Mouse (Mus musculus): ENCODE results near the gene Gm340. TPM values are rescaled to one million over a fixed set of nuclear protein-coding genes. Genes with fewer than 3 reads are reported as not detected.

The Gm340 gene
- total and polyA plus RNA-seq, 3 experiments, result 3.3 to 5.3 (median 4.5) TPM

GRCm38 (mm10) chr19:41613325-41614087, 31.3 kb downstream of the Gm340 start:
- no peak for DNase-seq (ENCODE audit: extremely low read depth)
- dilution Hi-C loops (cut with MboI; ENCODE audit: extremely low pct_ligation_motif_present, extremely low pct_unique_long_range_greater_than_20kb, low sequenced_read_pairs) (no loop called here), in situ Hi-C loops (cut with MboI; ENCODE audit: low pct_ligation_motif_present, low pct_unique_long_range_greater_than_20kb, low sequenced_read_pairs) (no loop called here)
- peaks cover 9% of the 10 kb centered on the region for H3K9me3 ChIP-seq (replicated peaks; ENCODE audit: low read length)
- H3K4me1 ChIP-seq (ENCODE audit: control insufficient read depth in 1 of 2, insufficient read depth in 2 of 2), result peaks cover 22 to 59% of the 10 kb centered on the region in 2 experiments
- no peaks in the 10 kb centered on the region for H3K27me3 ChIP-seq (replicated peaks)
- H3K9ac ChIP-seq (ENCODE audit: insufficient read depth, low read depth), result no peak overlapping the region
- no peaks in the 10 kb centered on the region for H3K79me2 ChIP-seq (replicated peaks; ENCODE audit: control insufficient read depth, extremely low read depth, insufficient read depth, poor library complexity, severe bottlenecking)
- H3K4me2 ChIP-seq (ENCODE audit: insufficient read depth, low read depth, poor library complexity, severe bottlenecking), result no peak overlapping the region
- no peak overlapping the region for H3K4me3 ChIP-seq (replicated peaks in 1 of 3; ENCODE audit: low read depth in 2 of 3, low read length in 2 of 3, poor library complexity in 1 of 3)
- H3K27ac ChIP-seq (ENCODE audit: insufficient read depth, low read depth), result no peak overlapping the region
- no peaks in the 10 kb centered on the region for H3K36me3 ChIP-seq (replicated peaks in 1 of 2; ENCODE audit: control insufficient read depth in 1 of 2, insufficient read depth in 1 of 2, low read length in 1 of 2)
- no peak for TF ChIP-seq ZMIZ1 (IDR thresholded peaks at IDR 0.05; ENCODE audit: low read depth, low read length)
- TF ChIP-seq UBTF (IDR thresholded peaks at IDR 0.05; ENCODE audit: low read depth, low read length), result no peak
- no peak for TF ChIP-seq SIN3A (IDR thresholded peaks at IDR 0.05; ENCODE audit: low read length)
- TF ChIP-seq RAD21 (IDR thresholded peaks at IDR 0.05; ENCODE audit: low read depth, low read length), result no peak
- TF ChIP-seq IRF4 (IDR thresholded peaks at IDR 0.05; ENCODE audit: low read depth, low read length), result no peak
- TF ChIP-seq POLR2A (IDR thresholded peaks at IDR 0.05; ENCODE audit: low read depth, low read length), result no peak
- TF ChIP-seq HCFC1 (IDR thresholded peaks at IDR 0.05; ENCODE audit: low read depth, low read length), result no peak

DNA sequence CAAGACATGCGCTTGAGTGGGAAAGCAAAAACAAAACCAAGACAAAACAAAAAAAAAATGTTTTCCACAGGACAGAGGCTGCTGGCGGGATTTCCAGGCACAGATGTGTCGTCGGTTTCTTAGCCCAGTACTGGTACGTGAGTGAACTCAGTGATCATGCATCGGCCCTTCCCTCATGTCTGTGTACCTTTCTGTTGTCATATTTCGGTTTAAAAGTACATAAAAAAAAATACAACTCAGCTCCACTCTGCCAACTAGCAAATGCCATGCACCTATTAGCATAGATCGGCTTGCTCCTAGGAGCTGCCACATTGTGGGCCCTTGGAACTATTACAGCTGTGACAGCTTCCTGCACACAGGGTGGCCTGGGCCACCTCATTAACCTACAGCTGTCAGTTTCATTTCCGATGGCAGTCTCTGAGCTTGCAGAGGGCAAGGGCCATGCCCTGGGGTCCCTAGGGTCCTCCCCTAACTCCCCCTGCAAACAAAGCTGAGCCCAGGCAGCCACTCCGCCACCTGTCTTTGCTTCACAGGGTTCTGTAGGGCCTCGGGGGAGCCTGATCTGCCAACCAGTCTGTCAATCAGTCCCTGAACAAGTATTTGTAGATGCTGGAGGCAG, 33.5 kb downstream of the Gm340 start:
- DNase-seq (ENCODE audit: extremely low read depth), result peak; percentile 94
- peak overlapping the region; percentile 48; the same call in 1 of the 2 replicates for H3K27ac ChIP-seq (ENCODE audit: insufficient read depth, low read depth)
- H3K27me3 ChIP-seq (replicated peaks), result peaks cover 4% of the 10 kb centered on the region
- dilution Hi-C loops (cut with MboI; ENCODE audit: extremely low pct_ligation_motif_present, extremely low pct_unique_long_range_greater_than_20kb, low sequenced_read_pairs) (no loop called here), in situ Hi-C loops (cut with MboI; ENCODE audit: low pct_ligation_motif_present, low pct_unique_long_range_greater_than_20kb, low sequenced_read_pairs) (no loop called here)
- H3K4me3 ChIP-seq (replicated peaks in 1 of 3; ENCODE audit: low read depth in 2 of 3, low read length in 2 of 3, poor library complexity in 1 of 3), result peak overlapping the region in 2 of 3 experiments; percentile 3 to 24
- peaks cover 24 to 69% of the 10 kb centered on the region in 2 experiments for H3K4me1 ChIP-seq (ENCODE audit: control insufficient read depth in 1 of 2, insufficient read depth in 2 of 2)
- H3K79me2 ChIP-seq (replicated peaks; ENCODE audit: control insufficient read depth, extremely low read depth, insufficient read depth, poor library complexity, severe bottlenecking), result no peaks in the 10 kb centered on the region
- no peaks in the 10 kb centered on the region for H3K36me3 ChIP-seq (replicated peaks in 1 of 2; ENCODE audit: control insufficient read depth in 1 of 2, insufficient read depth in 1 of 2, low read length in 1 of 2)
- peak overlapping the region; percentile 80 for H3K4me2 ChIP-seq (ENCODE audit: insufficient read depth, low read depth, poor library complexity, severe bottlenecking)
- H3K9me3 ChIP-seq (replicated peaks; ENCODE audit: low read length), result peaks cover 5% of the 10 kb centered on the region
- H3K9ac ChIP-seq (ENCODE audit: insufficient read depth, low read depth), result 0 out of 2 replicates have a peak overlapping the region, but pooled peaks have one; percentile 11
- TF ChIP-seq ZNF384 (IDR thresholded peaks at IDR 0.05; ENCODE audit: low read depth, low read length) (peak; percentile 84), BHLHE40 (IDR thresholded peaks at IDR 0.05; ENCODE audit: low read depth, low read length) (no peak; the same call in 1 of the 2 replicates), MAFK (IDR thresholded peaks at IDR 0.05; ENCODE audit: insufficient replicate concordance, low read length) (0 out of 2 replicates have a peak, but pooled peaks have one; percentile 52), POLR2A (IDR thresholded peaks at IDR 0.05; ENCODE audit: low read depth, low read length) (no peak), ETS1 (conservative IDR thresholded peaks at IDR 0.05; ENCODE audit: low read depth, low read length) (peak; percentile 95), MYC (IDR thresholded peaks at IDR 0.05; ENCODE audit: low read depth, low read length) (peak; percentile 85), MXI1 (IDR thresholded peaks at IDR 0.05; ENCODE audit: low read depth, low read length) (peak; percentile 74; the same call in 1 of the 2 replicates), NRF1 (IDR thresholded peaks at IDR 0.05; ENCODE audit: low read depth, low read length) (no peak), RAD21 (IDR thresholded peaks at IDR 0.05; ENCODE audit: low read depth, low read length) (no peak; the same call in 1 of the 2 replicates), KAT2A (IDR thresholded peaks at IDR 0.05; ENCODE audit: insufficient replicate concordance, low read length) (peak; percentile 58; the same call in 1 of the 2 replicates), ZMIZ1 (IDR thresholded peaks at IDR 0.05; ENCODE audit: low read depth, low read length) (no peak; the same call in 1 of the 2 replicates), RCOR1 (conservative IDR thresholded peaks at IDR 0.05; ENCODE audit: low read depth, low read length) (peak; percentile 77), GABPA (IDR thresholded peaks at IDR 0.05; ENCODE audit: insufficient replicate concordance, low read depth, low read length) (no peak), IRF4 (IDR thresholded peaks at IDR 0.05; ENCODE audit: low read depth, low read length) (peak; percentile 97), NELFE (IDR thresholded peaks at IDR 0.05; ENCODE audit: low read depth, low read length) (peak; percentile 69), JUND (conservative IDR thresholded peaks at IDR 0.05; ENCODE audit: low read depth, low read length) (no peak), SIN3A (IDR thresholded peaks at IDR 0.05; ENCODE audit: low read length) (peak; percentile 93), USF2 (conservative IDR thresholded peaks at IDR 0.05; ENCODE audit: low read depth, low read length) (no peak), PAX5 (IDR thresholded peaks at IDR 0.05; ENCODE audit: low read length) (no peak), MEF2A (IDR thresholded peaks at IDR 0.05; ENCODE audit: borderline replicate concordance, low read depth, low read length) (peak; percentile 72; the same call in 1 of the 2 replicates), MAX (IDR thresholded peaks at IDR 0.05; ENCODE audit: low read length) (peak; percentile 53; the same call in 1 of the 2 replicates), TBP (conservative IDR thresholded peaks at IDR 0.05; ENCODE audit: low read depth, low read length) (0 out of 2 replicates have a peak, but pooled peaks have one; percentile 30), SMC3 (IDR thresholded peaks at IDR 0.05; ENCODE audit: low read depth, low read length) (no peak; the same call in 1 of the 2 replicates), CHD2 (IDR thresholded peaks at IDR 0.05; ENCODE audit: low read length) (peak; percentile 54), CTCF (conservative IDR thresholded peaks at IDR 0.05 in 1 of 2, IDR thresholded peaks at IDR 0.05 in 1 of 2; ENCODE audit: low read depth in 2 of 2, low read length in 2 of 2) (0 out of 4 replicates have a peak, but pooled peaks of 1 of the 2 experiments have one; percentile 16), POLR2AphosphoS2 (IDR thresholded peaks at IDR 0.05; ENCODE audit: low read depth, low read length) (no peak), MAZ (IDR thresholded peaks at IDR 0.05; ENCODE audit: low read depth, low read length) (no peak; the same call in 1 of the 2 replicates)
